Mouse (Mus musculus): ENCODE measurements around the gene Pappa2.
A peak's percentile ranks its signal among the peaks of the same experiment; 100 is the strongest.

Gene Pappa2

DNA sequence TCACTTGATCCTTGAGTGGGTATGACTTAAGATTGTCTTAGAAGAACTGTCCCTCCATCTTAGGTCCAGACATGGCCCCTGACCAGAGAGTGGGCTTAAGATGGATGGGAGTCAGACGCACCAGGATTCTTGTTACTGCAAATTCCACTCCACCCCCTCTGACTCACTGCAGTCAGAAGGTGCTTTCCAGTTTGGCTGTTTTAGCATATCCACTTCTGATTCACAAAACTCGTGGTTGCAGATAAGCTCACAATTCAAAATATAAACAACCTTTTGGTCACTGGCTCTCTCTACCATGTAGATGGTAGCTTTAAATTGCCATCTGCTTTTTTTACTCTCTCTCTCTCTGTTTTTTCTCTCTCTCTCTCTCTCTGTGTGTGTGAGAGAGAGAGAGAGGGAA, 214.4 kb downstream of the Pappa2 start:
- DNase-seq (ENCODE audit: low read depth, low spot score): no peak

DNA sequence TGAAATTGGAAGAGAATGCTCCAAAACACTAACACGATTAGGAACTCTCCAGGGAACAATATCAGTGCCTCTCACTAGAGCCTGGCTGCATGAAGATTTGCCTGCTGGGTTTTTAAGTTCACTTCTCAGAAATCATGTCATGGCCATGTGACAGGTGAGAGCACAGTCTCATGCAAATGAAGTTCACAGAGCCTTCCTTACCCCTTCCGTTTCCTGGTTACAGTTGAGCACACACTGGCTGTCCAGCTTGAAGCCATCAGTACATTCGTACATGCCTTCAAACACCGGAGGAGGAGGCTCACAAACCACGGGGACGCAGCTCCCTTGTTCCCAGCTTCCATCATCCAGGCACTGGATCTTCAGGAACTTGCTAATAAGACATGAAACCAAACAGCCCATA, 215.6 kb downstream of the Pappa2 start:
- DNase-seq (ENCODE audit: low read depth, low spot score): no peak

DNA sequence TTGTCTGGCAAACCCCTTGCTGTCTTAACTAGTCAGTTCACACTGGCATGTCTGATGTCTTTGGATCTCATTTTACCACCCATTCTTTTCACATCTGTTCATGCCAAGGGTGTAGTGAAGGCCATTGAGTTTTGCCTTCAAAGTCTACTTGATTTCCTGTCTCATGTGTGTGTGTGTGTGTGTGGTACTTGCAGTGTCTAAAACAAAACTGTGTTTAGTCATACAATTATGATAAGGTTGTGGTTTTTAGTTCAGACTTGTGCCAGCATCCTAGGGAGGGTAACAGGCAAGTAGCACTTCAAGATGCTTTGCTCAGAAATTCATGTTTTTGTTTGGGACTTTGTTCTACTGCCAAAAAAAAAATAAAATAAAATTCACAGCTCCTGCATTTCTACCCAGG, 216.1 kb downstream of the Pappa2 start:
- no peak for DNase-seq (ENCODE audit: low read depth, low spot score)

DNA sequence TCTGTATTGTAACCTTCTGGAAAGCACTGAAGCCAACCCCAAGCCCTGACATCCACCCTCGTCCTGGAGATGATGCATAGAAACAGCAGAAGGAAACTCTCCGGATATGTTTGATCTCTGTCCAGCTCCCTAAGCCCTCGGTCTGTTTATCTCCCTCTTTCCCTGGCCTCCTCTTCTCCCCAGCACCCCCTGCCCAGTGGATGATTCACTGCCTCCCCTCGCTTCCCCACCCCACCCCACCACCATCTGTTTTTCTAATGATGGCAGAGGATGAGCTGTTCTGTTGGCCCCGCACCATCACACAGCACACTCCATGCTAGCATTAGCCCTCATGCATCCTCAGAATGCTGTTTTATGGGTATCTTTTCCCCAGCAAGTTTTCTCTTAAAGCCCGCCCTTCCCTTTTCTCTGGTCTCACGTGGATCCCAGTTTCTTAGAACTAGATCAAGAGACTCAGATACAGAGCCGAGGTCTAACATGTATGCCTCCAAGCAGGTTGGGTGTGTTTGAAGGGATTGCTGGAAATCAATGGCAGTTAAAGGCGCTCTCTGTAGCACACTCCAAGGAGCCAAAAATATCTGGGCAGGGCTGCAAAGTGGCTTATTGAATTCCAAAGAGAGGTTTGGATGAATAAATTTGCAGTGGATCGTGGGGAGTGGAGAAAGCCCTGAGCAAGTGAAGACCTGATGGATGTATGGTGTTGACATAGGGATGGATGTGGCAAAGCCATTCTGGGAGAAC, 231.8 kb downstream of the Pappa2 start:
- DNase-seq (ENCODE audit: low read depth, low spot score): no peak

DNA sequence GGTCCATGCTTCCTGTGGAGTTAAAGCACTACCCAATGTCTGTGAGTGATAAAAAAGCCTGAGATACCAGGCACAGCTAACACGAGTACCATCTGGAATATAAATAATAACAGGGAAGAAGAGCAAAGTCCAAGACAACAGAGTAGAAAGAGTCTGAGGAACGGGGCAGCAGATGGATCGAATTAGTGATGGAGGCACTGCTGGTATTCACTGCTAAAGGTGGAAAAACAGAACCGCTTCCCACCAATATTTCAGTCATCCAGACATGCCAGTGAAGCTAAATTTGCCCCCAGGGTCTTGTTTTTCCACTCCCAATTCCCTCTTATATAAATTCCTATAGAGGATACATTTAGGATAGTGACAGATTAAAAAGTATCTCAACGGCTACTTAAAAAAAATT, 238.8 kb downstream of the Pappa2 start:
- no peak for DNase-seq (ENCODE audit: low read depth, low spot score)

DNA sequence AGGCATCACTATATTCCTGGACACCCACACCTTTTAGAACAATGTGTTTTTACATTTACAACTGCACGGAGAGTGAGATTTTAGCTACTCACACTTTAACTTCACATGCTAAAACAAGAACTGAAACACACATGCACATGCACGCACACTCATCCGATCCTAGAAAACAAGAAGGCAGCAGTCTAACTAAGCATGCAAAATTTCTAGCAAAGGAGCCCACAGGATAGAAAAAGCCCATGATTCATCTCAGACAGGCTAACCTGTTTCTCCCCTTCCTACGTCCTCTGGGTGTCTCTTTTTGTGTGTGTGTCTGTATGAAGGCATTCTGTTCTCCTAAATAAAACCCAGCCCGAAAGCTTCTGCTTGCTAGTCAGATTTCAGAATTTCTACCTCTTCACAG, 239.3 kb downstream of the Pappa2 start:
- DNase-seq (ENCODE audit: low read depth, low spot score): no peak

DNA sequence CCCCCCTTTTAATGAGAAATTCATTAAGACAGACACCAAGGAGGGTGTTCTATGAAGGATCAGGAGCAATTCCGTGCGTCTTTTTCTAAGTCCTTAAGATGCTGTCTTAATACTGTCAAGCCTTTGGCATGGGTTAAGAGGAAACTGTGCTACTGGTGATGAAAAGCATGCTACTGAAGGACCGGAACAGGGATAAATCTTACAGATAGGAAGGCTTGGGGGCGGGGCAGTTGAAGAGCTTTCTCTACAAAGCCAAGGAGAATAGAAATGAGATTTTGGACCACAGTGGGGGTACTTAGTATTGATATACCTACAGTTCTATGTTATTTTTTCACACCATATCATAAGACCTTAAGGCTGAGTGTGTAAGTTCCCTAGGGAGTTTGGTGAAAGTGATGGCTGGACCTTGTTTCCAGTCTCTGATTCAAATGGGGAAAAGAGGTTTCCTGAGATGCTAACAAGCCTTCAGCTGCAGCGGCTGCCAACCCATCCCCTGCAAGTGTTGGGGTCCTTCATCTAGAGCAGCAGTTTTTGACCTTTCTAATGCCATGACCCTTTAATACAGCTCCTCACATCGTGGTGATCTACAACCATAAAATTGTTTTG, 240.0 kb downstream of the Pappa2 start:
- no peak for DNase-seq (ENCODE audit: low read depth, low spot score)

DNA sequence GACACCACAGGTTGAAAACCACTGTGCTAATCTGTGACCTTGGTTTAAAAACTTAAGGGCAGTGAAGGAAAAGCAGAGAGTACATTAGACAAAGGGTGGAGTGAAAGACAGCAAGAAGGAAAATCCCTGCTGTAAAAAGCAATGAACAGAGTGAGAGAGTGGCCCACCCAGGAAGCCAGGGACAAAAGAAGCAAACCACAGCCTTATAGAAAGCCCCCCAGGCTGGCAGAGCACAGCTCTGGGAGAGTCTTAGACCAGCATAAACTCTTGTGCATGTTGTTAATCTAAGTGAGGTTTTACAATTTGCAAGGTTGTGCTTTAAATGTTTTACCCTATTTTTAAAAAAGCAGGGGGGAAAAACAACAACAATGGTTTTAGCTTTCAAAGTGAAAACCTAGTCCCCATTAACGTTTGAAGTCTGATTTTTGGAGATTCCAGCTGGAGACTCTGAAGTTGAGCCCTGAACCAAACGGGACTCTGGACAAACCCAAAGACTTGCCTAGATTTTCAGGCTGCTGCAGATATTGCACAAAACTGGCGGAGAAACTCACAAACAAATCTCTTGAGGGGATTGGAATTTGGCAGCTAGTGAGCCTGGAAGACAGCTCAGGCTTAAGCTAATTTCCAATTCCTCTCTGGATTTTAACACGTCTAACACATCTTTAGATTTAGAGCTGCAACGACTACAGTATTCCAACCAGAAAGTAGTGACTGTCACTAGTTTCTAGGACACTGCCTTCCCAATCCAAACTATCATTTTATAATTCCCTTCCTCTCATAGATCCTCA, 241.0 kb downstream of the Pappa2 start:
- DNase-seq (ENCODE audit: low read depth, low spot score): peak; percentile 30

DNA sequence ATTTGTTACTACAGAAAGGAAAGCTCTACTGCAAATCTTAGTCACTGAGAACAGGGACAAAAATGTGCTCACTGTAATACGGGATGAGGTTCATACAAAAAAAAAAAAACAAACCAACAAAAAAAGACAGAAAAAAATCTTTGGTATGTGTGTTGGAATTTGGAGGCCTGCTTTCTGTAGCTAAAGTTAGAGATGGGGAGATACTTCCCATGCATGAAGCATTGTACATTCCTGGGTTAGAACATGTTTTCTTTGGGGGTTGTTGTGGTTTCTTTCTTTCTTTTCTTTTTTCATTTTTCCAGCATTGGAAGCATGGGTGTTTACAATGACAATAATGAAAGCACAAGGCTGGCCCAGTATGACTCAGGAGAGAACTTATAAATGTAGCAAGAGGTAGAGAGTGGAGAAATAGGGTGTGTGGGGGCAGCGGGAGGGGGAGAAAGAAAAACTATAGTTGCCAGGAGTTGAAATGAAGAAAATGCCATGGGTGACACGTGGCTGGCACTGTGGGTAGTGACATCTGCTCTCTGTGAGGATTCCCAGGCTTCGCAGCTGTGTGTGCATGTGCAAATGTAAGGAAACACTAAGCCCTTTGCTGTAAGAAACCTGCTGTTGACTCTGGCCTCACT, 247.3 kb downstream of the Pappa2 start:
- DNase-seq (ENCODE audit: low read depth, low spot score): no peak

DNA sequence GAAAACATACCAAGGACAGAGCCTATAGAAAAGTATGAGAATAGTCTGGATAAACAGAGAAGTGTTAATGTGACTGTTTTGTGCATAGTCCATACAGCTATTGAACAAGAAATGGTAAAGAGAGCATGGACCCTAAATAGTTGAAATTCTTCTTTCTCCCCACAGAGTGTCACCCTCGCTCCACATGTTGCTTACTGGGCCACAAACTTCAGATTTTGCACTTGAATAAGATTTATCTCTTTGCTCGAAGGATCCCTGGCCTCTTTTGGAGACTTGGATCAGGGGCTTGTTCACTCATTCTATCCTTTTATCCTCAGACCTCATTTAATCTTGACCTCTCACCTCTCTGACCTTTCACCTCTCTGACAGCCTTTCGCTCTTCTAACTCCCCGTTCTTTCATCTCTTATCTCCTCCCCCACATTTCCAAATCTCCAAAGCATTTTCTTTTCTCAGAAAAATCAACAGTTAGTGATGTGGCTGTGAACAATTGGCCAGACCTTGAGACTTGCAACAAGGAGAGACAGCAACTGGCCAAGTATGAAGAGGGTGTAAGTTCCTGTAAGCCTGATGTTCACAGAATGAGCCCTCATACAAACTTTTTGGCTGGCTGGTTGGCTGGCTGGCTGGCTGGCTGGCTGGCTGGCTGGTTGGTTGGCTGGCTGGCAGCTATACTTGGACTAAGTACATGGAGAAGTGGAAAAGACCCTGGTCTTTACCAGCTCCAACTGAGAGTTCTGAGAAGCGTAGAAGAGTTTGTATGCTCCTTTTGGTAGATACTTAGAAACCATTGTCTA, 266.8 kb downstream of the Pappa2 start:
- DNase-seq (ENCODE audit: low read depth, low spot score): peak; percentile 37

DNA sequence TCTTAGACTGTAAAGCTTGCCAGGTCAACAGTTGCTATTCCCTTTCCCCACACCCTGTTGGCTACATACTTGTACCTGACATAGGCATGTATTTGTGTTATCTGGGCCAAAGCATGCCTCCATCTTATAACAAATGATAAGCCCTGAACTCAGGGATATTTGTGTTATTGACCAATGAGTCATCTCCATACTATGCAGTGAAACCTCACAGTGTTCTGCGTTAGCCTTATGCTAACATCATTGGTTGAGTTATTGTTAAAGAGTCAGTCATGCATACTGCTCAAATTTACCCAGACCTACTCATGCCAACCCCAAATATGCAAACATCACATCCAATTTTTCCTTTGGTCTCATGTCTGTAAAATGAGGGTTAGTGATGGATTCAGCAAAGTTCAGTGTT, 279.0 kb downstream of the Pappa2 start:
- DNase-seq (ENCODE audit: low read depth, low spot score): no peak

DNA sequence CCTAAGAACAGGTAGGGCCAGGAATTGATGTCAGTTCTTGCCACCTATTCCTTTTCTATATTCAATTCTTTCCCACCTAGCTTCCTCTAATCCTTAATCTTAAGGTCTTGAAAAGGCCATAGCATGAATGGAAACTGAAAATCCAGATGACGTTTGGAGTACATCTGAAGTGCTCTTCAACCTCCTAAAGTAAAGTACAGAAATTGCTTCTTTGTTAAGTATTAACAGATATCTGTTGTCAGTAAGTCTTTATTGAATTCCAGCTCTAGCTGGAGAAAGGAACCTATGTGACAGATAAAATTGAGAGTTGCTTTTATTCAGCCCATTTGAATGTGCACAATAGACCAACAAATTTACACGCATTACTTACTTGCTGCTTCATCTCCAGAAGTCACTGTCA, 280.1 kb downstream of the Pappa2 start:
- DNase-seq (ENCODE audit: low read depth, low spot score): no peak

DNA sequence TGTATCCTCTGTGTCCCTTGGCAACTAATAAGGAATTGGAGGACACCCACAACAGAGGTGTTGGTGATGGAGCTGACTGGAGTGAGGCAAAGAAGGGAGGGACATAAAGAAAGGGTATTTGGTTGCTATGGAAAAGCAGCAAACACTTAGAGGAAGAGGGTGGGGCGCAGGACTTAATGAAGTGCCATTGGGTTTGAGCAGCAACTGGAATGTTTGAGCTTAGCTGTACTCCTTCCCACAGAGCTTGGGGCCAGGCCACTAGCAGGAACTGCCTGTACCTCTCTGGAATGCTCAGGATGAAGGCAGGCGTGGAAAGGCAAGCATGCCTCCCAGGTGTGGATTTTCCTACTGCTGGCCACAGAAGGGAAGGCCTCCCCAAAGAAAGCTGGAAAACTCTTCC, 281.0 kb downstream of the Pappa2 start:
- no peak for DNase-seq (ENCODE audit: low read depth, low spot score)

DNA sequence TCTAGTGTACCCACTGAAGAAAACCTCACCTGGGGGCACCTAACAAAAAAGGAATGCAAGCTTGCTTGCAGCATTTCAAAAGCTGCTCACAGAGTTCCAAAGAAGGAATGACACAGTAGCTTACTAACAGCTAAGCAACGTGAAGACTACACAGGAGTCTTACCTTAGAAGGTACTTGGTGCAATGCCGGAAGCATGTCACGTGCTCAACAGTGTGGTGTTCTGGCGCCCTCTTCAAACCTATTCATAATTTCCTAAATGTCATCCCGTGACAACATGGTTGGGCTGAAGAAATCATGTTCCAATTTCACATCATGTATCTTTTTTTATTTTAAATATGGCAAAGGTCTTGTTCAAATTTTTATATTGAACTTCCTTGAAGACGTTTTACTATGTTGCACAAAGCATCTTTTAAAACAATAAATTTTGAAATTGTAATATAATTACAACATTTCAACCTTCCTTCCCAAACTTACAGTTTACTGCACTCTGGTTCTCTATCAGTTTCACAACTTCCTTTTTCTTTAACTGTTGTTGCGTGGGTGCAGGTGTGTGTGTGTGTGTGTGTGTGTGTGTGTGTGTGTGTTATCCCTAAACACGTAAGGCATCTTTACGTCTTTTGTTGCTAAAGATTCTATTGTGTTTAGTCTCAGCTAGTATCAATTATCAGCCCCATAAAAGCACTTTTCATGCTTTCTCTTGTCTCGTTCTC, 282.3 kb downstream of the Pappa2 start:
- DNase-seq (ENCODE audit: low read depth, low spot score): no peak

DNA sequence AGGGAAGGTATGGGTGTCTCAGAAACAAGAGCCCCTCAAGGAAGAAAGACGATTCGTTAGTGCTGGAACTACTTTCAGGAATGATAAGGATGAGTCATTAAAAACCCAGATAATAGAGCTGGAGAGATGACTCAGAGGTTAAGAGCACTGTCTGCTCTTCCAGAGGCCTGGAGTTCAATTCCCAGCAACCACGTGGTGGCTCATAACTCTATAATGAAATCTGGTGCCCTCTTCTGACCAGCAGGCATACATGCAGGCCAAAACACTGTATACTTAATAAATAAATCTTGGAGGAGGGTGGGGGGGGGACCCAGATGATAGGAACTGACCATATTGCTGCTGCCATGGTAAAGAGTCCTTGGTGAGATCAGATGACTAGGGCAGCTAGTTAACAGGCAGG, 282.9 kb downstream of the Pappa2 start:
- DNase-seq (ENCODE audit: low read depth, low spot score): no peak

DNA sequence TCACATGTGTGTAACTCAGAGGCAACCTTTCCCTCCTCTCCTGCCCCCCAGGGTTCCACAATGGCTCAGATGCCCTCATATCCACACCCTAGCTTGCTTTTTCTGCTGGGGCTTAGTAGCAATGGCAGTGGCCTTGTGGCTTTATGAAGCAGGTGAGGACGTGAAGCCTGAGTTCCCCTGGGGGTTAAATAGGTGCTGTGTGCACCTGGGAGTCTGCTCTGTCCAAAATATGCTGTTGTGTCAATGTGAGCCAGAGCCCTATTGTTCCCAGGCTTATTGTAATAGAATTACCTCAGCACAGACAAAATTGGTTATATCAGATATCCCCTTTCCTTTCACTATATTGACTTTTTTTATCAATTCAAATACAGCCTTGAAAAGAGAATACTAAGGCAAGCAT, 292.6 kb downstream of the Pappa2 start:
- no peak for DNase-seq (ENCODE audit: low read depth, low spot score)

DNA sequence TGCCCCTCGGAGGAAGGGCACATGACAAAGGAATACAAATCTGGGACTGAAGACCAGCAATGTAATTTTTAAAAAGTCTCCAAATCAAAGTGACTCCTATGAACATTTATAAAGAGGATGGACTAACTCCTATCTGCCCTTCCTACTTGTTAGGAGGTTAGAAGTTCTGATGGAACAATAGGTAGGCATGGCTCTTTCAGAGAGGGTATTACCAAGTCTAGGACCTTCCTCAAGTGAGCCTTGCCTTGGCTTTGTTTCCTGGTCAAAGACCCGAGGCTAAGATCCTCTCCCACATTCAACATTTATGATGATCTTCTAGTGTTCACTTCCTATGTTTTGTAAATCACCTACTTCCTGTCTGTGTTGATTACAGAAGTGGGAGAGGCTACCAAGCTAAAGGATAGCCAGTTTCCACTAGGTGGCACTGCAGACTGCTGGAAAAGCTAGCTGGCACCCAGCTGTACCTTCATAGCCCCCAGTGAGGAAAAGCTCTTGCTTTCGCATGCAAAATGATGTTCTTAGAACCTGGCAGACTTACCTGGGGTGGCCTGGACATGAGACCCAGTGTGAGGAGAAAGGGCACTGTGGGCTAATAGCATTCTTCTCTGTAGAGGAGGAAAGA, 310.2 kb downstream of the Pappa2 start:
- DNase-seq (ENCODE audit: low read depth, low spot score): peak; percentile 30

DNA sequence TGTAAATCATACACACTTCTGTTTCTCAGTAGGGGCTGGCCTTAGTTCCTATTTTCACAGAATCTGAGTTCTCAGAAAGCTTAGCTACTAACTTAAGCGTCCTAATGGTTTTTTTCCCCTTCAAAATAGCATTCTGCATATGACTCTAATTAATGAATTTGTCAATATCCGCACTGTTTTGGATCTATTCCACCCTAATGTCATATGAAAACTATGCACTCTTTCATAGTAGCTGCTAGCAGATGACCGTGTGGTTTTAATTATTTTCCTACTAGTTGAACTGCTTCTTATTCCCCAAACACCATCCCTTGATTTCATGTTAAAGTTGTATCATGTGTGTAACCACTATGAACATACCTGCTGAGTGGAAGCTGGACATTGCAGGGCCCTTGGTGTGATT, 314.3 kb downstream of the Pappa2 start:
- DNase-seq (ENCODE audit: low read depth, low spot score): no peak
